Mouse (Mus musculus): ENCODE measurements at regions not wholly inside any gene's neighbourhood (a gene's known extent, or its start where the extent isn't known, plus 50 kb on each side); places are given as distances from the start of the nearest gene placed in this dataset.

GRCm38 (mm10) chr7:137522450-137522849, 85.0 kb downstream of the Glrx3 start:
- no peak overlapping the region for H3K27ac ChIP-seq (ENCODE audit: low read depth)
- no peaks in the 10 kb centered on the region for H3K9me3 ChIP-seq (ENCODE audit: control insufficient read depth, low read length)
- H3K4me3 ChIP-seq (ENCODE audit: low read depth, low read length): no peak overlapping the region
- H3K4me2 ChIP-seq (ENCODE audit: low read length): no peak overlapping the region
- no peaks in the 10 kb centered on the region for H3K36me3 ChIP-seq (ENCODE audit: control insufficient read depth, insufficient read depth, low read length)
- DNase-seq (ENCODE audit: low spot score): no peak
- H3K27me3 ChIP-seq (replicated peaks; ENCODE audit: control insufficient read depth, insufficient read depth, low read length): no peaks in the 10 kb centered on the region
- 86% methylated on average over 5 of the region's 5 CpGs for WGBS
- no peak overlapping the region for H3K9ac ChIP-seq (ENCODE audit: low read length)
- no peaks in the 10 kb centered on the region for H3K4me1 ChIP-seq (replicated peaks; ENCODE audit: control insufficient read depth, insufficient read depth, low read length)
- ATAC-seq (replicated peaks; ENCODE audit: low FRiP score, low TSS enrichment, low read depth): no peak

GRCm38 (mm10) chr7:137533476-137533875, 96.1 kb downstream of the Glrx3 start:
- DNase-seq (ENCODE audit: low spot score) (no peak), ATAC-seq (replicated peaks; ENCODE audit: low FRiP score, low TSS enrichment, low read depth) (no peak)
- Histone ChIP-seq H3K4me1 (replicated peaks; ENCODE audit: control insufficient read depth, insufficient read depth, low read length) (no peaks in the 10 kb centered on the region), H3K4me3 (ENCODE audit: low read depth, low read length) (no peak overlapping the region), H3K27me3 (replicated peaks; ENCODE audit: control insufficient read depth, insufficient read depth, low read length) (no peaks in the 10 kb centered on the region), H3K9me3 (ENCODE audit: control insufficient read depth, low read length) (no peaks in the 10 kb centered on the region), H3K27ac (ENCODE audit: low read depth) (no peak overlapping the region), H3K9ac (ENCODE audit: low read length) (no peak overlapping the region), H3K36me3 (ENCODE audit: control insufficient read depth, insufficient read depth, low read length) (no peaks in the 10 kb centered on the region), H3K4me2 (ENCODE audit: low read length) (no peak overlapping the region)
- 86% methylated on average over 4 of the region's 4 CpGs for WGBS

- no peak overlapping the region for H3K27ac ChIP-seq (ENCODE audit: low read depth)
- H3K4me3 ChIP-seq (ENCODE audit: low read depth, low read length): no peak overlapping the region
- H3K9ac ChIP-seq (ENCODE audit: low read length): no peak overlapping the region
- H3K9me3 ChIP-seq (ENCODE audit: control insufficient read depth, low read length): no peaks in the 10 kb centered on the region
- no peaks in the 10 kb centered on the region for H3K4me1 ChIP-seq (replicated peaks; ENCODE audit: control insufficient read depth, insufficient read depth, low read length)
- no peaks in the 10 kb centered on the region for H3K27me3 ChIP-seq (replicated peaks; ENCODE audit: control insufficient read depth, insufficient read depth, low read length)
- ATAC-seq (replicated peaks; ENCODE audit: low FRiP score, low TSS enrichment, low read depth) (no peak), DNase-seq (ENCODE audit: low spot score) (no peak)
- no peaks in the 10 kb centered on the region for H3K36me3 ChIP-seq (ENCODE audit: control insufficient read depth, insufficient read depth, low read length)
- no peak overlapping the region for H3K4me2 ChIP-seq (ENCODE audit: low read length)
- 28% methylated on average over 2 of the region's 2 CpGs for WGBS
Observed at GRCm38 (mm10) chr7:137549991-137550390, 112.6 kb downstream of the Glrx3 start.

- DNase-seq (ENCODE audit: low spot score) (peak; percentile 44), ATAC-seq (replicated peaks; ENCODE audit: low FRiP score, low TSS enrichment, low read depth) (no peak)
- no peak overlapping the region for H3K4me3 ChIP-seq (ENCODE audit: low read depth, low read length)
- no peak overlapping the region for H3K9ac ChIP-seq (ENCODE audit: low read length)
- 71% methylated on average over 5 of the region's 5 CpGs for WGBS
- H3K36me3 ChIP-seq (ENCODE audit: control insufficient read depth, insufficient read depth, low read length): no peaks in the 10 kb centered on the region
- H3K27ac ChIP-seq (ENCODE audit: low read depth): no peak overlapping the region
- H3K9me3 ChIP-seq (ENCODE audit: control insufficient read depth, low read length): no peaks in the 10 kb centered on the region
- H3K4me2 ChIP-seq (ENCODE audit: low read length): no peak overlapping the region
- H3K27me3 ChIP-seq (replicated peaks; ENCODE audit: control insufficient read depth, insufficient read depth, low read length): no peaks in the 10 kb centered on the region
- H3K4me1 ChIP-seq (replicated peaks; ENCODE audit: control insufficient read depth, insufficient read depth, low read length): no peaks in the 10 kb centered on the region
Observed at GRCm38 (mm10) chr7:137552551-137553198, 115.3 kb downstream of the Glrx3 start.

DNA sequence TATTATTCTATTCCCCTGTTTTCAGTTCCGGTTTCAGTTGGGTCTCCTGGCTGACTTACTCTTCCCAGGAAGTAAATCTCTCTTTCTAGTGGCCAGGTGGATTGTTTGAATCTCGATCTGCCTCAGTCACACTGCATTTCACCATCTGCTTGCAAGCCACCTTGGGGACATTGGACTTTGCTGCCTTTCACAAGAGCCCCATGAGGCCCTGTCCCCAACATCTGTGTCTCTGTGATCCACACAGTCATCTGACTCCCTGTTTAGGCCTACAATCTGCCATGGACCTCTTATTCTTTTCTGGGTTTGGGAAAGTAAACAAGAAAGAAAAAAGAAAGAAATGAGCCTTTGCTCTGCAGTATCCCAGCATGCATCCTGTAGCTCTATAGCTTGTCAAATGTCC, 118.1 kb downstream of the Glrx3 start:
- DNase-seq (ENCODE audit: low spot score) (no peak), ATAC-seq (replicated peaks; ENCODE audit: low FRiP score, low TSS enrichment, low read depth) (no peak)
- Histone ChIP-seq H3K36me3 (ENCODE audit: control insufficient read depth, insufficient read depth, low read length) (no peaks in the 10 kb centered on the region), H3K27me3 (replicated peaks; ENCODE audit: control insufficient read depth, insufficient read depth, low read length) (no peaks in the 10 kb centered on the region), H3K9ac (ENCODE audit: low read length) (no peak overlapping the region), H3K4me3 (ENCODE audit: low read depth, low read length) (no peak overlapping the region), H3K4me2 (ENCODE audit: low read length) (no peak overlapping the region), H3K27ac (ENCODE audit: low read depth) (no peak overlapping the region), H3K9me3 (ENCODE audit: control insufficient read depth, low read length) (no peaks in the 10 kb centered on the region), H3K4me1 (replicated peaks; ENCODE audit: control insufficient read depth, insufficient read depth, low read length) (no peaks in the 10 kb centered on the region)
- 61% methylated on average over 2 of the region's 2 CpGs for WGBS

- Histone ChIP-seq H3K9me3 (ENCODE audit: control insufficient read depth, low read length) (no peaks in the 10 kb centered on the region), H3K4me1 (replicated peaks; ENCODE audit: control insufficient read depth, insufficient read depth, low read length) (no peaks in the 10 kb centered on the region), H3K27me3 (replicated peaks; ENCODE audit: control insufficient read depth, insufficient read depth, low read length) (no peaks in the 10 kb centered on the region), H3K9ac (ENCODE audit: low read length) (no peak overlapping the region), H3K4me2 (ENCODE audit: low read length) (no peak overlapping the region), H3K27ac (ENCODE audit: low read depth) (no peak overlapping the region), H3K4me3 (ENCODE audit: low read depth, low read length) (no peak overlapping the region), H3K36me3 (ENCODE audit: control insufficient read depth, insufficient read depth, low read length) (no peaks in the 10 kb centered on the region)
- WGBS: 81% methylated on average over 3 of the region's 3 CpGs
- no peak for ATAC-seq (replicated peaks; ENCODE audit: low FRiP score, low TSS enrichment, low read depth)
- DNase-seq (ENCODE audit: low spot score): peak; percentile 23
Observed at GRCm38 (mm10) chr7:137557439-137557838, 120.0 kb downstream of the Glrx3 start.

GRCm38 (mm10) chr7:137558871-137559270, 121.5 kb downstream of the Glrx3 start:
- no peaks in the 10 kb centered on the region for H3K27me3 ChIP-seq (replicated peaks; ENCODE audit: control insufficient read depth, insufficient read depth, low read length)
- no peaks in the 10 kb centered on the region for H3K36me3 ChIP-seq (ENCODE audit: control insufficient read depth, insufficient read depth, low read length)
- no peak for ATAC-seq (replicated peaks; ENCODE audit: low FRiP score, low TSS enrichment, low read depth)
- no peak overlapping the region for H3K9ac ChIP-seq (ENCODE audit: low read length)
- peak; percentile 21 for DNase-seq (ENCODE audit: low spot score)
- no peaks in the 10 kb centered on the region for H3K9me3 ChIP-seq (ENCODE audit: control insufficient read depth, low read length)
- 91% methylated on average over 3 of the region's 3 CpGs for WGBS
- no peak overlapping the region for H3K4me2 ChIP-seq (ENCODE audit: low read length)
- no peak overlapping the region for H3K4me3 ChIP-seq (ENCODE audit: low read depth, low read length)
- no peaks in the 10 kb centered on the region for H3K4me1 ChIP-seq (replicated peaks; ENCODE audit: control insufficient read depth, insufficient read depth, low read length)
- no peak overlapping the region for H3K27ac ChIP-seq (ENCODE audit: low read depth)

GRCm38 (mm10) chr7:137570199-137570598, 132.8 kb downstream of the Glrx3 start:
- DNase-seq (ENCODE audit: low spot score) (no peak), ATAC-seq (replicated peaks; ENCODE audit: low FRiP score, low TSS enrichment, low read depth) (no peak)
- Histone ChIP-seq H3K9me3 (ENCODE audit: control insufficient read depth, low read length) (no peaks in the 10 kb centered on the region), H3K36me3 (ENCODE audit: control insufficient read depth, insufficient read depth, low read length) (no peaks in the 10 kb centered on the region), H3K9ac (ENCODE audit: low read length) (no peak overlapping the region), H3K27me3 (replicated peaks; ENCODE audit: control insufficient read depth, insufficient read depth, low read length) (no peaks in the 10 kb centered on the region), H3K4me1 (replicated peaks; ENCODE audit: control insufficient read depth, insufficient read depth, low read length) (no peaks in the 10 kb centered on the region), H3K4me2 (ENCODE audit: low read length) (no peak overlapping the region), H3K4me3 (ENCODE audit: low read depth, low read length) (no peak overlapping the region), H3K27ac (ENCODE audit: low read depth) (no peak overlapping the region)
- 78% methylated on average over 2 of the region's 2 CpGs for WGBS

- no peaks in the 10 kb centered on the region for H3K36me3 ChIP-seq (ENCODE audit: control insufficient read depth, insufficient read depth, low read length)
- WGBS: 91% methylated on average over 3 of the region's 3 CpGs
- no peak overlapping the region for H3K4me2 ChIP-seq (ENCODE audit: low read length)
- no peak overlapping the region for H3K27ac ChIP-seq (ENCODE audit: low read depth)
- no peaks in the 10 kb centered on the region for H3K27me3 ChIP-seq (replicated peaks; ENCODE audit: control insufficient read depth, insufficient read depth, low read length)
- DNase-seq (ENCODE audit: low spot score) (no peak), ATAC-seq (replicated peaks; ENCODE audit: low FRiP score, low TSS enrichment, low read depth) (no peak)
- no peaks in the 10 kb centered on the region for H3K4me1 ChIP-seq (replicated peaks; ENCODE audit: control insufficient read depth, insufficient read depth, low read length)
- no peak overlapping the region for H3K4me3 ChIP-seq (ENCODE audit: low read depth, low read length)
- H3K9me3 ChIP-seq (ENCODE audit: control insufficient read depth, low read length): no peaks in the 10 kb centered on the region
- H3K9ac ChIP-seq (ENCODE audit: low read length): no peak overlapping the region
Observed at GRCm38 (mm10) chr7:137575491-137575890, 138.1 kb downstream of the Glrx3 start.

Data from intestine, embryonic 14.5 days (tissue).